Mouse (Mus musculus) brain, embryonic 18.5 days (tissue): ENCODE data around the gene Olfr1444.

Experiments
- DNase-seq: peaks from one replicate; pipeline ENCODE4 v3.0.0-alpha.2; 2012; ENCODE audit warnings: low read depth, low spot score

The Olfr1444 gene

GRCm38 (mm10) chr19:12856983-12857382, at the start of gene Olfr1444:
TSS of gene Olfr1444 (plus strand) at chr19:12857283.
- DNase-seq: no peak

- DNase-seq: no peak
Observed at GRCm38 (mm10) chr19:12812644-12813364, 44.3 kb upstream of the Olfr1444 start.

GRCm38 (mm10) chr19:12813883-12814282, 43.2 kb upstream of the Olfr1444 start:
- DNase-seq: no peak

- no peak for DNase-seq
Observed at GRCm38 (mm10) chr19:12818507-12818906, 38.6 kb upstream of the Olfr1444 start.

GRCm38 (mm10) chr19:12820383-12820782, 36.7 kb upstream of the Olfr1444 start:
- DNase-seq: no peak

- DNase-seq: no peak
Observed at GRCm38 (mm10) chr19:12824549-12824948, 32.5 kb upstream of the Olfr1444 start.

GRCm38 (mm10) chr19:12830823-12831430, 26.2 kb upstream of the Olfr1444 start:
- no peak for DNase-seq

GRCm38 (mm10) chr19:12831559-12831958, 25.5 kb upstream of the Olfr1444 start:
- no peak for DNase-seq

- no peak for DNase-seq
Observed at GRCm38 (mm10) chr19:12833625-12834024, 23.5 kb upstream of the Olfr1444 start.

- DNase-seq: no peak
Observed at GRCm38 (mm10) chr19:12838507-12838906, 18.6 kb upstream of the Olfr1444 start.

GRCm38 (mm10) chr19:12846382-12846781, 10.7 kb upstream of the Olfr1444 start, which contains the start of gene Gm5244:
TSS of gene Gm5244 (plus strand) at chr19:12846682.
- no peak for DNase-seq

- no peak for DNase-seq
Observed at GRCm38 (mm10) chr19:12883555-12883954, 26.5 kb downstream of the Olfr1444 start, which contains the start of gene Olfr1445. TSS of gene Olfr1445 (plus strand) at chr19:12883855.

- no peak for DNase-seq
Observed at GRCm38 (mm10) chr19:12893424-12893823, 36.3 kb downstream of the Olfr1444 start, which contains the start of gene Olfr1446. TSS of gene Olfr1446 (minus strand) at chr19:12893524.

- no peak for DNase-seq
Observed at GRCm38 (mm10) chr19:12903643-12904042, 46.6 kb downstream of the Olfr1444 start, which contains the start of gene Olfr1447. TSS of gene Olfr1447 (minus strand) at chr19:12903743.
